Mouse (Mus musculus): ENCODE results near the gene Gm4881. TPM values are rescaled to one million over a fixed set of nuclear protein-coding genes. Genes with fewer than 3 reads are reported as not detected.

Gm4881 gene
- polyA plus RNA-seq, 1 experiment, result not detected

DNA sequence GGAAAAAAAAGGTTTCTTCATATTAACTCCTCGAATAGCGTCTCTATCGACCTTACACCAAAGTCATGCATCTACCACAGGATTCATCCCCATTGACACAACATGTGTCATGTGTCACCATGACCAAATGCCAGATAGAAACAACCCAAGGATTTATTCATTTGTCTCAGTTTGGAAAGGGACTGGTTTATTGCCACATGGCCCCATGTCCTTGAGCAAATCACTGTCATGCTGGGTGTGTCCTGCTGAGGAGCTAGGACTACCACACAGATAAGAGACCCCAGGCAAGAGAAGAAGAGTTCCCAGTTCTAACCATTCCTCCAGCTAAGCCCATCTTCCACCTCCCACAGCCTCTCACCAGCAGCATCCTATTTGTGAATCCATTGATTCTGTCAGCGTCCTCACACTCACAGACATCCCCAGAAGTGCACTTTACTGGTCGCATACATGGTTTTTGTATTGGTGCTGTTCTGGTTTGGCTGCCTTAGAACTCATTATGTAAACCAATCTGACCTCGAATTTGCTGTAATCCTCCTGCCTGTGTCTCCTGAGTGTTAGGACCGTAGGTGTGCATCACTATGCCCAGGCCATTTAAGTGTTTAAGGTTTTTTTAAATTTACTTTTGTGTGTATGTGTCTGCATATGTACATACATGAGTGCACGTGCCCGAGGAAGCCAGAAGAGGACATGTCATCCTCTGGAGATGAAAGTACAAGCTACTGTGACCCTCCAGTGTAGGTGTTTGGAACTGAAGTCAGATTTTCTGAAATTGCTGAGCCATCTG is 61.7 kb downstream of the Gm4881 start:
- Histone ChIP-seq H3K4me3 (replicated peaks; ENCODE audit: control insufficient read depth, low read depth, low read length) (no peak overlapping the region), H3K27ac (ENCODE audit: control insufficient read depth, insufficient read depth, low read depth, low read length, poor library complexity) (no peak overlapping the region), H3K4me1 (ENCODE audit: control insufficient read depth, insufficient read depth, low read length) (no peaks in the 10 kb centered on the region; the same call in 1 of the 2 replicates)
- 85% methylated on average over 9 of the region's 9 CpGs for WGBS
- TF ChIP-seq POLR2A (IDR thresholded peaks at IDR 0.05; ENCODE audit: borderline replicate concordance, control insufficient read depth, low read depth, low read length) (no peak), CTCF (IDR thresholded peaks at IDR 0.05; ENCODE audit: control insufficient read depth, insufficient read depth, low read length) (no peak)

DNA sequence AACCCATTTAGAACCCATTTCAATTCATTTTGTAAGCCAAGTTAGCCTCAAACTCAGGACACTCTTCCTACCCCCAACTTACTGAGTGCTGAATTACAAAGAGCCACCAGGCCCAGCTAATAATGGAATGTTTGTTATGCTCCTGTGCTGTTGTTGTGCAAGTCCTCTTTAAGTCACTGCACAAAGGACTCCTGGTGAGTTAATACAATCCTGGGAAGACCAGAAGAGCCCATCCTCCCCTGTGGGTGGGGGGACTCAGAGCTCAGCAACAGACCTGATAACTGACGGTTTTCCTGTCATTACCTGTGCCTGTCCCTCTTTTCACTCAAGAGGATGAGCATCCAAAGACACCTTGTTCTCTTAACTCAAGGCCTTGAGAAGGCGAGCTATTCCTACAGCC is 64.7 kb downstream of the Gm4881 start:
- TF ChIP-seq CTCF (IDR thresholded peaks at IDR 0.05; ENCODE audit: control insufficient read depth, insufficient read depth, low read length) (no peak), POLR2A (IDR thresholded peaks at IDR 0.05; ENCODE audit: borderline replicate concordance, control insufficient read depth, low read depth, low read length) (no peak)
- 88% methylated on average over 2 of the region's 2 CpGs for WGBS
- Histone ChIP-seq H3K4me3 (replicated peaks; ENCODE audit: control insufficient read depth, low read depth, low read length) (no peak overlapping the region), H3K4me1 (ENCODE audit: control insufficient read depth, insufficient read depth, low read length) (peaks cover 2% of the 10 kb centered on the region; the same call in 1 of the 2 replicates), H3K27ac (ENCODE audit: control insufficient read depth, insufficient read depth, low read depth, low read length, poor library complexity) (no peak overlapping the region)

DNA sequence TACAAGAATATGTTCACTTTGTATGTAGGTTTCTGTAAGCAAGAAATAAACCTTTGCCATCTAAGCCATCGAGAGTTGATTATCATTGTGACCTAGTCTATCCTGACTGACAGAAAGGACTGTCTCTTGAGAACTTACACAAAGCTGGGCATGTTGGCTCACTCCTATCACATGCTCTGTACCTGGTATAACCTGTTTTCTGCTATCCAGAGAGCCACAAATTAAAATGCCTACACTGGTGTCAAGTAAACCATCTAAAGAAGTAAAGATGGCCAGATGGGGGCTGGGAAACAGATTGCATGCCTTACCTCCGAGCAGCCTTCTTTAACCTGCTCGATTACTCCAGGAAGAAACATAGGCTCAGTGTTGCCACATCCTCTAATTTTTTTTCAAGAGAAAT is 66.7 kb downstream of the Gm4881 start:
- TF ChIP-seq CTCF (IDR thresholded peaks at IDR 0.05; ENCODE audit: control insufficient read depth, insufficient read depth, low read length) (no peak), POLR2A (IDR thresholded peaks at IDR 0.05; ENCODE audit: borderline replicate concordance, control insufficient read depth, low read depth, low read length) (no peak)
- peaks cover 2% of the 10 kb centered on the region; the same call in 1 of the 2 replicates for H3K4me1 ChIP-seq (ENCODE audit: control insufficient read depth, insufficient read depth, low read length)
- no peak overlapping the region for H3K4me3 ChIP-seq (replicated peaks; ENCODE audit: control insufficient read depth, low read depth, low read length)
- H3K27ac ChIP-seq (ENCODE audit: control insufficient read depth, insufficient read depth, low read depth, low read length, poor library complexity), result no peak overlapping the region
- WGBS, result 37% methylated on average over 3 of the region's 3 CpGs

Other genes with a start within 250 kb of the Gm4881 start
- not detected in 2 replicates for gene BC049730, start 235.3 kb downstream of the Gm4881 start, polyA plus RNA-seq (2011; ENCODE audit: insufficient read depth, insufficient read length, low replicate concordance, missing spikeins)
- gene Gm4763, start 217.6 kb downstream of the Gm4881 start, polyA plus RNA-seq (2011; ENCODE audit: insufficient read depth, insufficient read length, low replicate concordance, missing spikeins), result 35.1 and 41.6 TPM in 2 replicates
- 44.1 and 111 TPM in 2 replicates for gene Cd177, start 184.2 kb downstream of the Gm4881 start, polyA plus RNA-seq (2011; ENCODE audit: insufficient read depth, insufficient read length, low replicate concordance, missing spikeins)
- 14.8 TPM in 1 of 2 replicates, not detected in the other for gene Ceacam10, start 167.3 kb downstream of the Gm4881 start, polyA plus RNA-seq (2011; ENCODE audit: insufficient read depth, insufficient read length, low replicate concordance, missing spikeins)
- 43.4 TPM in 1 of 2 replicates, not detected in the other for gene Gm9844, start 82.3 kb downstream of the Gm4881 start, polyA plus RNA-seq (2011; ENCODE audit: insufficient read depth, insufficient read length, low replicate concordance, missing spikeins)
- gene Lypd4, start 74.6 kb downstream of the Gm4881 start, polyA plus RNA-seq (2011; ENCODE audit: insufficient read depth, insufficient read length, low replicate concordance, missing spikeins), result not detected in 2 replicates
- not detected in 2 replicates for gene Dmrtc2, start 74.4 kb downstream of the Gm4881 start, polyA plus RNA-seq (2011; ENCODE audit: insufficient read depth, insufficient read length, low replicate concordance, missing spikeins)
- 866 and 1,228 TPM in 2 replicates for gene Rps19, start 60.1 kb downstream of the Gm4881 start, polyA plus RNA-seq (2011; ENCODE audit: insufficient read depth, insufficient read length, low replicate concordance, missing spikeins)
- gene Cd79a, start 47.1 kb downstream of the Gm4881 start, polyA plus RNA-seq (2011; ENCODE audit: insufficient read depth, insufficient read length, low replicate concordance, missing spikeins), result 82.1 and 126 TPM in 2 replicates
- gene Arhgef1, start 41.6 kb downstream of the Gm4881 start, polyA plus RNA-seq (2011; ENCODE audit: insufficient read depth, insufficient read length, low replicate concordance, missing spikeins), result 178 and 354 TPM in 2 replicates
- 31.0 and 76.4 TPM in 2 replicates for gene Rabac1, start 28.3 kb upstream of the Gm4881 start, polyA plus RNA-seq (2011; ENCODE audit: insufficient read depth, insufficient read length, low replicate concordance, missing spikeins)
- gene Atp1a3, start 61.5 kb upstream of the Gm4881 start, polyA plus RNA-seq (2011; ENCODE audit: insufficient read depth, insufficient read length, low replicate concordance, missing spikeins), result 6.1 and 13.9 TPM in 2 replicates
- 7.3 and 9.7 TPM in 2 replicates for gene Grik5, start 127.9 kb upstream of the Gm4881 start, polyA plus RNA-seq (2011; ENCODE audit: insufficient read depth, insufficient read length, low replicate concordance, missing spikeins)
- gene Zfp574, start 128.1 kb upstream of the Gm4881 start, polyA plus RNA-seq (2011; ENCODE audit: insufficient read depth, insufficient read length, low replicate concordance, missing spikeins), result 8.1 and 11.3 TPM in 2 replicates
- 7.8 and 16.8 TPM in 2 replicates for gene Pou2f2, start 235.2 kb upstream of the Gm4881 start, polyA plus RNA-seq (2011; ENCODE audit: insufficient read depth, insufficient read length, low replicate concordance, missing spikeins)